Mouse (Mus musculus) T-helper 17 cell (primary cell): ENCODE measurements around the gene Itpr3.

Experiments used
- in situ Hi-C, 2 experiments: fragments of 300-600 bp; cut with MboI, MseI; formaldehyde crosslinking; loops; 1 replicate in 1 of 2; 2 replicates in 1 of 2; pipeline ENCODE4 v1.15.1; 2025; ENCODE audit warnings: high pct_unique_total_duplicates in 2 of 2

The Itpr3 gene

GRCm38 (mm10) chr17:27056812-27057516, at the start of gene Itpr3:
Itpr3 (plus strand) TSS chr17:27057304.
- in situ Hi-C loops = no loop called here

- in situ Hi-C loops = no loop called here
Observed at GRCm38 (mm10) chr17:27008277-27008676, 48.8 kb upstream of the Itpr3 start.

GRCm38 (mm10) chr17:27011167-27011566, 45.9 kb upstream of the Itpr3 start:
- in situ Hi-C loops = no loop called here

- in situ Hi-C loops = no loop called here
Observed at GRCm38 (mm10) chr17:27011998-27012672, 45.0 kb upstream of the Itpr3 start.

GRCm38 (mm10) chr17:27012909-27013308, 44.2 kb upstream of the Itpr3 start:
- in situ Hi-C loops = no loop called here

- in situ Hi-C loops = no loop called here
Observed at GRCm38 (mm10) chr17:27017564-27018499, 39.3 kb upstream of the Itpr3 start.

- in situ Hi-C loops = no loop called here
Observed at GRCm38 (mm10) chr17:27018555-27019196, 38.4 kb upstream of the Itpr3 start.

GRCm38 (mm10) chr17:27021076-27021475, 36.0 kb upstream of the Itpr3 start:
- in situ Hi-C loops = no loop called here

GRCm38 (mm10) chr17:27021736-27022135, 35.4 kb upstream of the Itpr3 start:
- in situ Hi-C loops = no loop called here

- in situ Hi-C loops = no loop called here
Observed at GRCm38 (mm10) chr17:27023342-27023741, 33.8 kb upstream of the Itpr3 start.

GRCm38 (mm10) chr17:27025326-27025902, 31.7 kb upstream of the Itpr3 start:
- in situ Hi-C loops = no loop called here

GRCm38 (mm10) chr17:27025951-27026350, 31.2 kb upstream of the Itpr3 start:
- in situ Hi-C loops = no loop called here

- in situ Hi-C loops = no loop called here
Observed at GRCm38 (mm10) chr17:27027460-27028283, 29.4 kb upstream of the Itpr3 start.

GRCm38 (mm10) chr17:27028284-27028795, 28.8 kb upstream of the Itpr3 start:
- in situ Hi-C loops = no loop called here

- in situ Hi-C loops = no loop called here
Observed at GRCm38 (mm10) chr17:27028909-27029308, 28.2 kb upstream of the Itpr3 start, which contains the start of gene Bak1. Bak1 (minus strand) TSS chr17:27029009.

- in situ Hi-C loops = no loop called here
Observed at GRCm38 (mm10) chr17:27029431-27029830, 27.7 kb upstream of the Itpr3 start.

GRCm38 (mm10) chr17:27030896-27031295, 26.2 kb upstream of the Itpr3 start:
- in situ Hi-C loops = loop anchor here (5.0 kb wide), 1 partner anchor 56 kb away; no protein-coding TSS in a partner anchor

- in situ Hi-C loops = loop anchor here (5.0 kb wide), 1 partner anchor 55 kb away; no protein-coding TSS in a partner anchor
Observed at GRCm38 (mm10) chr17:27032328-27032727, 24.8 kb upstream of the Itpr3 start.

- in situ Hi-C loops = loop anchor here (5.0 kb wide), 1 partner anchor 54 kb away; no protein-coding TSS in a partner anchor
Observed at GRCm38 (mm10) chr17:27032869-27033268, 24.2 kb upstream of the Itpr3 start.

GRCm38 (mm10) chr17:27036465-27036864, 20.6 kb upstream of the Itpr3 start:
- in situ Hi-C loops = no loop called here
